Mouse (Mus musculus) midbrain, embryonic 12.5 days (tissue): ENCODE results near the gene St6galnac5. TPM values are rescaled to one million over a fixed set of nuclear protein-coding genes. Genes with fewer than 3 reads are reported as not detected.

ENCODE experiments used
- ATAC-seq: fragments of 200-750 bp; cut with Nextera tagmentation; 2 replicates; pipeline ENCODE4 v1.8.0; 2017; ENCODE audit warnings: low read depth, moderate TSS enrichment, moderate library complexity; ENCODE audit not compliant: low FRiP score
- H3K27ac ChIP-seq: fragments of 300-500 bp; sonication (generic); replicated peaks from 2 replicates; pipeline ENCODE4 v1.5.1; 2016; ENCODE audit warnings: mild to moderate bottlenecking
- H3K27me3 ChIP-seq: fragments of 300-500 bp; sonication (generic); 2 replicates; pipeline ENCODE4 v1.6.1; 2016; ENCODE audit warnings: mild to moderate bottlenecking
- H3K36me3 ChIP-seq: fragments of 300-500 bp; sonication (generic); 2 replicates; pipeline ENCODE4 v1.6.1; 2016
- H3K4me1 ChIP-seq: fragments of 300-500 bp; sonication (generic); 2 replicates; pipeline ENCODE4 v1.6.1; 2016
- H3K4me2 ChIP-seq: fragments of 300-500 bp; sonication (generic); replicated peaks from 2 replicates; pipeline ENCODE4 v1.6.1; 2016; ENCODE audit warnings: mild to moderate bottlenecking, moderate library complexity
- H3K4me3 ChIP-seq: fragments of 300-500 bp; sonication (generic); 2 replicates; pipeline ENCODE4 v1.5.1; 2016; ENCODE audit warnings: mild to moderate bottlenecking
- H3K9ac ChIP-seq: fragments of 300-500 bp; sonication (generic); replicated peaks from 2 replicates; pipeline ENCODE4 v1.6.1; 2016; ENCODE audit warnings: mild to moderate bottlenecking, moderate library complexity
- H3K9me3 ChIP-seq: fragments of 300-500 bp; sonication (generic); 2 replicates; pipeline ENCODE4 v1.6.1; 2016; ENCODE audit warnings: mild to moderate bottlenecking
- whole genome bisulfite sequencing: fragments of 180-500 bp; shearing (Covaris S2); methylation state at CpG from one replicate; pipeline ENCODE4 v1.1.7; 2016; 5-methylcytosine and 5-hydroxymethylcytosine counted together
- polyA plus RNA-seq: library from polyadenylated mRNA; unstranded; fragments of >200 nt; fragmentation: Nextera tagmentation; extraction: Ambion mirVana; gene quantifications from 2 replicates; pipeline ENCODE4 v1.2.1, GENCODE M21; 2016

Gene St6galnac5
- polyA plus RNA-seq, 1 experiment from 2014 or later, result 5.6 TPM

GRCm38 (mm10) chr3:152979481-152980092 is 2.5 kb downstream of the St6galnac5 start:
- H3K4me2 ChIP-seq, result no peak overlapping the region; the same call in 1 of the 2 replicates
- H3K9ac ChIP-seq, result no peak overlapping the region
- 73% methylated on average over 11 of the region's 11 CpGs for WGBS
- ATAC-seq, result no peak
- H3K27me3 ChIP-seq, result peaks cover 30% of the 10 kb centered on the region
- H3K9me3 ChIP-seq, result no peaks in the 10 kb centered on the region
- H3K36me3 ChIP-seq, result no peaks in the 10 kb centered on the region
- H3K27ac ChIP-seq, result no peak overlapping the region
- H3K4me3 ChIP-seq, result no peak overlapping the region
- peaks cover 18% of the 10 kb centered on the region for H3K4me1 ChIP-seq

GRCm38 (mm10) chr3:152971373-152971772 is 10.7 kb downstream of the St6galnac5 start:
- H3K9ac ChIP-seq, result no peak overlapping the region
- H3K36me3 ChIP-seq, result no peaks in the 10 kb centered on the region
- 91% methylated on average over 4 of the region's 4 CpGs for WGBS
- no peak overlapping the region for H3K4me3 ChIP-seq
- no peaks in the 10 kb centered on the region for H3K27me3 ChIP-seq
- no peak overlapping the region for H3K27ac ChIP-seq
- no peaks in the 10 kb centered on the region; the same call in 1 of the 2 replicates for H3K4me1 ChIP-seq
- no peak overlapping the region for H3K4me2 ChIP-seq
- no peaks in the 10 kb centered on the region for H3K9me3 ChIP-seq
- no peak for ATAC-seq

GRCm38 (mm10) chr3:152969774-152970347 is 12.2 kb downstream of the St6galnac5 start:
- H3K9ac ChIP-seq, result no peak overlapping the region
- no peaks in the 10 kb centered on the region for H3K27me3 ChIP-seq
- H3K4me1 ChIP-seq, result no peaks in the 10 kb centered on the region; the same call in 1 of the 2 replicates
- no peak overlapping the region for H3K4me2 ChIP-seq
- no peak for ATAC-seq
- H3K4me3 ChIP-seq, result no peak overlapping the region
- WGBS, result 70% methylated on average over 16 of the region's 16 CpGs
- H3K36me3 ChIP-seq, result no peaks in the 10 kb centered on the region
- H3K27ac ChIP-seq, result no peak overlapping the region
- H3K9me3 ChIP-seq, result no peaks in the 10 kb centered on the region

GRCm38 (mm10) chr3:152961855-152962376 is 20.1 kb downstream of the St6galnac5 start:
- H3K4me1 ChIP-seq, result no peaks in the 10 kb centered on the region
- H3K36me3 ChIP-seq, result no peaks in the 10 kb centered on the region
- H3K27ac ChIP-seq, result no peak overlapping the region
- 84% methylated on average over 10 of the region's 10 CpGs for WGBS
- no peak for ATAC-seq
- H3K4me3 ChIP-seq, result no peak overlapping the region
- no peaks in the 10 kb centered on the region for H3K9me3 ChIP-seq
- no peaks in the 10 kb centered on the region for H3K27me3 ChIP-seq
- H3K9ac ChIP-seq, result no peak overlapping the region
- H3K4me2 ChIP-seq, result no peak overlapping the region

GRCm38 (mm10) chr3:152958358-152959150 is 23.5 kb downstream of the St6galnac5 start:
- 71% methylated on average over 11 of the region's 11 CpGs for WGBS
- no peak overlapping the region for H3K4me3 ChIP-seq
- no peak for ATAC-seq

GRCm38 (mm10) chr3:152956771-152957170 is 25.3 kb downstream of the St6galnac5 start:
- no peak overlapping the region for H3K4me2 ChIP-seq
- H3K4me3 ChIP-seq, result no peak overlapping the region
- H3K9ac ChIP-seq, result no peak overlapping the region
- 91% methylated on average over 4 of the region's 4 CpGs for WGBS
- no peaks in the 10 kb centered on the region for H3K9me3 ChIP-seq
- H3K27me3 ChIP-seq, result no peaks in the 10 kb centered on the region
- no peak overlapping the region for H3K27ac ChIP-seq
- no peaks in the 10 kb centered on the region for H3K36me3 ChIP-seq
- H3K4me1 ChIP-seq, result no peaks in the 10 kb centered on the region
- no peak for ATAC-seq

More at GRCm38 (mm10) chr3:152958358-152959150, 23.5 kb downstream of the St6galnac5 start:
- H3K36me3 ChIP-seq, result no peaks in the 10 kb centered on the region
- H3K4me1 ChIP-seq, result no peaks in the 10 kb centered on the region
- H3K27me3 ChIP-seq, result no peaks in the 10 kb centered on the region
- H3K9me3 ChIP-seq, result no peaks in the 10 kb centered on the region
- H3K9ac ChIP-seq, result no peak overlapping the region
- H3K4me2 ChIP-seq, result no peak overlapping the region
- H3K27ac ChIP-seq, result no peak overlapping the region

- whole genome bisulfite sequencing, result 82% methylated on average over 5 of the region's 5 CpGs
- no peak overlapping the region for H3K4me2 ChIP-seq
- ATAC-seq, result no peak
- no peak overlapping the region for H3K27ac ChIP-seq
- H3K4me3 ChIP-seq, result no peak overlapping the region
- no peaks in the 10 kb centered on the region for H3K9me3 ChIP-seq
- no peaks in the 10 kb centered on the region for H3K36me3 ChIP-seq
- H3K27me3 ChIP-seq, result no peaks in the 10 kb centered on the region
- no peaks in the 10 kb centered on the region for H3K4me1 ChIP-seq
- H3K9ac ChIP-seq, result no peak overlapping the region
Observed at GRCm38 (mm10) chr3:152956038-152956437, 26.0 kb downstream of the St6galnac5 start.

GRCm38 (mm10) chr3:152951634-152952545 is 30.2 kb downstream of the St6galnac5 start:
- no peaks in the 10 kb centered on the region for H3K4me1 ChIP-seq
- 81% methylated on average over 11 of the region's 11 CpGs for WGBS
- no peak for ATAC-seq
- H3K4me2 ChIP-seq, result no peak overlapping the region
- no peaks in the 10 kb centered on the region for H3K27me3 ChIP-seq
- H3K9ac ChIP-seq, result no peak overlapping the region
- H3K36me3 ChIP-seq, result no peaks in the 10 kb centered on the region
- no peak overlapping the region for H3K27ac ChIP-seq
- H3K9me3 ChIP-seq, result no peaks in the 10 kb centered on the region
- H3K4me3 ChIP-seq, result no peak overlapping the region

GRCm38 (mm10) chr3:152950914-152951313 is 31.1 kb downstream of the St6galnac5 start:
- H3K4me1 ChIP-seq, result no peaks in the 10 kb centered on the region
- H3K4me3 ChIP-seq, result no peak overlapping the region
- no peaks in the 10 kb centered on the region for H3K36me3 ChIP-seq
- WGBS, result 91% methylated on average over 9 of the region's 9 CpGs
- no peak for ATAC-seq
- no peaks in the 10 kb centered on the region for H3K9me3 ChIP-seq
- no peak overlapping the region for H3K9ac ChIP-seq
- no peak overlapping the region for H3K27ac ChIP-seq
- no peak overlapping the region for H3K4me2 ChIP-seq
- H3K27me3 ChIP-seq, result no peaks in the 10 kb centered on the region

GRCm38 (mm10) chr3:152950299-152950698 is 31.7 kb downstream of the St6galnac5 start:
- Histone ChIP-seq H3K36me3 (no peaks in the 10 kb centered on the region), H3K27me3 (no peaks in the 10 kb centered on the region), H3K27ac (no peak overlapping the region), H3K4me3 (no peak overlapping the region), H3K4me2 (no peak overlapping the region), H3K9me3 (no peaks in the 10 kb centered on the region), H3K9ac (no peak overlapping the region), H3K4me1 (no peaks in the 10 kb centered on the region)
- ATAC-seq, result no peak
- WGBS, result 92% methylated on average over 5 of the region's 5 CpGs

GRCm38 (mm10) chr3:152949233-152949777 is 32.7 kb downstream of the St6galnac5 start:
- ATAC-seq, result no peak
- Histone ChIP-seq H3K27me3 (no peaks in the 10 kb centered on the region), H3K27ac (no peak overlapping the region), H3K9me3 (no peaks in the 10 kb centered on the region), H3K4me2 (no peak overlapping the region), H3K4me3 (no peak overlapping the region), H3K9ac (no peak overlapping the region), H3K36me3 (no peaks in the 10 kb centered on the region), H3K4me1 (no peaks in the 10 kb centered on the region)
- 93% methylated on average over 15 of the region's 15 CpGs for WGBS
